Mouse (Mus musculus) limb, embryonic 13.5 days (tissue): ENCODE results near the gene Surf6. TPM values are rescaled to one million over a fixed set of nuclear protein-coding genes. Genes with fewer than 3 reads are reported as not detected.

Experiments
- ATAC-seq: fragments of 200-750 bp; cut with Nextera tagmentation; 2 replicates; pipeline ENCODE4 v1.8.0; 2017; ENCODE audit warnings: low read depth, moderate number of reproducible peaks, moderate TSS enrichment; ENCODE audit not compliant: low FRiP score
- H3K27ac ChIP-seq: fragments of 300-500 bp; sonication (generic); 2 replicates; pipeline ENCODE4 v1.5.1; 2015; ENCODE audit warnings: inconsistent platforms, mild to moderate bottlenecking, moderate library complexity
- H3K27me3 ChIP-seq: fragments of 300-500 bp; sonication (generic); 2 replicates; pipeline ENCODE4 v1.6.1; 2015; ENCODE audit warnings: mild to moderate bottlenecking, inconsistent platforms
- H3K36me3 ChIP-seq: fragments of 300-500 bp; sonication (generic); 2 replicates; pipeline ENCODE4 v1.6.1; 2015; ENCODE audit warnings: inconsistent platforms, mild to moderate bottlenecking, moderate library complexity
- H3K4me1 ChIP-seq: fragments of 300-500 bp; sonication (generic); 2 replicates; pipeline ENCODE4 v1.6.1; 2015; ENCODE audit warnings: inconsistent platforms
- H3K4me2 ChIP-seq: fragments of 300-500 bp; sonication (generic); replicated peaks from 2 replicates; pipeline ENCODE4 v1.6.1; 2015; ENCODE audit warnings: inconsistent platforms, mild to moderate bottlenecking, moderate library complexity
- H3K4me3 ChIP-seq: fragments of 300-500 bp; sonication (generic); 2 replicates; pipeline ENCODE4 v1.5.1; 2015; ENCODE audit warnings: moderate library complexity, mild to moderate bottlenecking, inconsistent platforms
- H3K9ac ChIP-seq: fragments of 300-500 bp; sonication (generic); 2 replicates; pipeline ENCODE4 v1.6.1; 2015; ENCODE audit warnings: mild to moderate bottlenecking, inconsistent platforms
- H3K9me3 ChIP-seq: fragments of 300-500 bp; sonication (generic); 2 replicates; pipeline ENCODE4 v1.6.1; 2016; ENCODE audit warnings: inconsistent platforms
- WGBS: fragments of 180-500 bp; shearing (Covaris S2); methylation state at CpG from one replicate; pipeline ENCODE4 v1.1.7; 2015; 5-methylcytosine and 5-hydroxymethylcytosine counted together
- polyA plus RNA-seq: library from polyadenylated mRNA; unstranded; fragments of >200 nt; fragmentation: Nextera tagmentation; extraction: Ambion mirVana; gene quantifications from 2 replicates; pipeline ENCODE4 v1.2.1, GENCODE M21; 2015

The Surf6 gene
- 30.7 and 31.5 TPM in 2 replicates for polyA plus RNA-seq

GRCm38 (mm10) chr2:26902467-26903220 is at the start of gene Surf6:
Gene Surf6 (minus strand): TSS chr2:26902879.
- H3K27ac ChIP-seq: peak within 1 kb of the TSS; percentile 89
- WGBS: under 1% methylated on average over 41 of the region's 41 CpGs
- H3K27me3 ChIP-seq: no peaks in the 10 kb centered on the region
- peak within 1 kb of the TSS; percentile 84 for H3K9ac ChIP-seq
- ATAC-seq: peak; percentile 95
- peaks cover 58% of the 10 kb centered on the region for H3K36me3 ChIP-seq
- H3K4me3 ChIP-seq: peak within 1 kb of the TSS; percentile 90
- H3K4me2 ChIP-seq: peak within 1 kb of the TSS; percentile 87
- H3K9me3 ChIP-seq: no peaks in the 10 kb centered on the region
- H3K4me1 ChIP-seq: peaks cover 28% of the 10 kb centered on the region

- Histone ChIP-seq H3K36me3 (peaks cover 92% of the 10 kb centered on the region), H3K27ac (no peak overlapping the region), H3K4me1 (no peaks in the 10 kb centered on the region), H3K9me3 (no peaks in the 10 kb centered on the region), H3K27me3 (no peaks in the 10 kb centered on the region), H3K4me2 (no peak overlapping the region), H3K4me3 (no peak overlapping the region), H3K9ac (no peak overlapping the region)
- no peak for ATAC-seq
- 95% methylated on average over 4 of the region's 4 CpGs for WGBS
Observed at GRCm38 (mm10) chr2:26952193-26952592, 49.5 kb upstream of the Surf6 start.

- Histone ChIP-seq H3K27me3 (no peaks in the 10 kb centered on the region), H3K4me3 (no peak overlapping the region), H3K9ac (no peak overlapping the region), H3K4me2 (no peak overlapping the region), H3K36me3 (peaks cover 90% of the 10 kb centered on the region), H3K27ac (no peak overlapping the region), H3K9me3 (no peaks in the 10 kb centered on the region), H3K4me1 (no peaks in the 10 kb centered on the region)
- ATAC-seq: no peak
- 85% methylated on average over 8 of the region's 8 CpGs for WGBS
Observed at GRCm38 (mm10) chr2:26951346-26951905, 48.7 kb upstream of the Surf6 start.

- whole genome bisulfite sequencing: 86% methylated on average over 2 of the region's 2 CpGs
- Histone ChIP-seq H3K27me3 (no peaks in the 10 kb centered on the region), H3K27ac (no peak overlapping the region), H3K4me3 (no peak overlapping the region), H3K4me2 (no peak overlapping the region), H3K36me3 (peaks cover 81% of the 10 kb centered on the region), H3K9ac (no peak overlapping the region), H3K9me3 (no peaks in the 10 kb centered on the region), H3K4me1 (no peaks in the 10 kb centered on the region)
- ATAC-seq: no peak
Observed at GRCm38 (mm10) chr2:26950411-26950810, 47.7 kb upstream of the Surf6 start.

GRCm38 (mm10) chr2:26943253-26943652 is 40.6 kb upstream of the Surf6 start:
- 85% methylated on average over 3 of the region's 3 CpGs for WGBS
- Histone ChIP-seq H3K27me3 (no peaks in the 10 kb centered on the region), H3K4me2 (no peak overlapping the region), H3K4me3 (no peak overlapping the region), H3K4me1 (no peaks in the 10 kb centered on the region), H3K9me3 (no peaks in the 10 kb centered on the region), H3K27ac (no peak overlapping the region), H3K9ac (no peak overlapping the region), H3K36me3 (0 out of 2 replicates have a peak, but pooled peaks cover 12% of the 10 kb centered on the region)
- no peak for ATAC-seq

- Histone ChIP-seq H3K9ac (no peak overlapping the region), H3K4me2 (no peak overlapping the region), H3K36me3 (0 out of 2 replicates have a peak, but pooled peaks cover 3% of the 10 kb centered on the region), H3K4me3 (no peak overlapping the region), H3K27me3 (no peaks in the 10 kb centered on the region), H3K4me1 (no peaks in the 10 kb centered on the region), H3K27ac (no peak overlapping the region), H3K9me3 (no peaks in the 10 kb centered on the region)
- 47% methylated on average over 5 of the region's 5 CpGs for WGBS
- no peak for ATAC-seq
Observed at GRCm38 (mm10) chr2:26941539-26941938, 38.9 kb upstream of the Surf6 start.

- H3K27ac ChIP-seq: no peak overlapping the region
- peaks cover 10% of the 10 kb centered on the region for H3K4me1 ChIP-seq
- 73% methylated on average over 1 of the region's 1 CpGs for WGBS
- no peaks in the 10 kb centered on the region for H3K9me3 ChIP-seq
- peaks cover 4% of the 10 kb centered on the region for H3K36me3 ChIP-seq
- no peak overlapping the region for H3K4me2 ChIP-seq
- H3K27me3 ChIP-seq: no peaks in the 10 kb centered on the region
- H3K4me3 ChIP-seq: no peak overlapping the region
- no peak overlapping the region; the same call in 1 of the 2 replicates for H3K9ac ChIP-seq
- ATAC-seq: no peak
Observed at GRCm38 (mm10) chr2:26936425-26936824, 33.7 kb upstream of the Surf6 start.

GRCm38 (mm10) chr2:26935286-26935685 is 32.6 kb upstream of the Surf6 start:
- no peak overlapping the region for H3K4me2 ChIP-seq
- H3K27ac ChIP-seq: no peak overlapping the region
- H3K27me3 ChIP-seq: no peaks in the 10 kb centered on the region
- H3K4me1 ChIP-seq: peaks cover 22% of the 10 kb centered on the region
- 89% methylated on average over 2 of the region's 2 CpGs for WGBS
- H3K36me3 ChIP-seq: peaks cover 15% of the 10 kb centered on the region
- no peaks in the 10 kb centered on the region for H3K9me3 ChIP-seq
- no peak for ATAC-seq
- H3K4me3 ChIP-seq: no peak overlapping the region
- H3K9ac ChIP-seq: no peak overlapping the region

- H3K9ac ChIP-seq: peak within 1 kb of the TSS; percentile 100
- peaks cover 33% of the 10 kb centered on the region for H3K36me3 ChIP-seq
- under 1% methylated on average over 58 of the region's 70 CpGs for WGBS
- H3K4me3 ChIP-seq: peak within 1 kb of the TSS; percentile 97
- no peaks in the 10 kb centered on the region for H3K9me3 ChIP-seq
- peak within 1 kb of the TSS; percentile 82 for H3K4me2 ChIP-seq
- H3K27ac ChIP-seq: peak within 1 kb of the TSS; percentile 91
- no peaks in the 10 kb centered on the region for H3K27me3 ChIP-seq
- peak; percentile 94 for ATAC-seq
- H3K4me1 ChIP-seq: peaks cover 36% of the 10 kb centered on the region
Observed at GRCm38 (mm10) chr2:26933304-26934055, 30.8 kb upstream of the Surf6 start, which contains the start of the genes Surf4 and Stkld1. Gene Surf4 (minus strand): TSS chr2:26933928. Gene Stkld1 (plus strand): TSS chr2:26934047.

GRCm38 (mm10) chr2:26932473-26933303 is 30.0 kb upstream of the Surf6 start:
- H3K27me3 ChIP-seq: no peaks in the 10 kb centered on the region
- H3K9me3 ChIP-seq: no peaks in the 10 kb centered on the region
- 1% methylated on average over 49 of the region's 49 CpGs for WGBS
- H3K9ac ChIP-seq: peak overlapping the region; percentile 100
- peak overlapping the region; percentile 82 for H3K4me2 ChIP-seq
- H3K27ac ChIP-seq: peak overlapping the region; percentile 91
- peak overlapping the region; percentile 97 for H3K4me3 ChIP-seq
- H3K36me3 ChIP-seq: peaks cover 41% of the 10 kb centered on the region
- ATAC-seq: peak; percentile 58
- peaks cover 41% of the 10 kb centered on the region for H3K4me1 ChIP-seq

- no peak overlapping the region for H3K4me3 ChIP-seq
- H3K9me3 ChIP-seq: no peaks in the 10 kb centered on the region
- no peaks in the 10 kb centered on the region for H3K27me3 ChIP-seq
- ATAC-seq: no peak
- peaks cover 42% of the 10 kb centered on the region for H3K4me1 ChIP-seq
- H3K9ac ChIP-seq: no peak overlapping the region; the same call in 1 of the 2 replicates
- no peak overlapping the region for H3K27ac ChIP-seq
- H3K36me3 ChIP-seq: peaks cover 62% of the 10 kb centered on the region
- 40% methylated on average over 1 of the region's 1 CpGs for WGBS
- no peak overlapping the region for H3K4me2 ChIP-seq
Observed at GRCm38 (mm10) chr2:26930390-26930789, 27.7 kb upstream of the Surf6 start.
